Mouse (Mus musculus): Measurements from ENCODE around the gene Kdm2b. TPM values are rescaled to one million over a fixed set of nuclear protein-coding genes. Genes with fewer than 3 reads are reported as not detected.
A peak's percentile ranks its signal among the peaks of the same experiment; 100 is the strongest.

Kdm2b gene
- polyA plus RNA-seq, 1 experiment from 2014 or later = 33.2 TPM

DNA sequence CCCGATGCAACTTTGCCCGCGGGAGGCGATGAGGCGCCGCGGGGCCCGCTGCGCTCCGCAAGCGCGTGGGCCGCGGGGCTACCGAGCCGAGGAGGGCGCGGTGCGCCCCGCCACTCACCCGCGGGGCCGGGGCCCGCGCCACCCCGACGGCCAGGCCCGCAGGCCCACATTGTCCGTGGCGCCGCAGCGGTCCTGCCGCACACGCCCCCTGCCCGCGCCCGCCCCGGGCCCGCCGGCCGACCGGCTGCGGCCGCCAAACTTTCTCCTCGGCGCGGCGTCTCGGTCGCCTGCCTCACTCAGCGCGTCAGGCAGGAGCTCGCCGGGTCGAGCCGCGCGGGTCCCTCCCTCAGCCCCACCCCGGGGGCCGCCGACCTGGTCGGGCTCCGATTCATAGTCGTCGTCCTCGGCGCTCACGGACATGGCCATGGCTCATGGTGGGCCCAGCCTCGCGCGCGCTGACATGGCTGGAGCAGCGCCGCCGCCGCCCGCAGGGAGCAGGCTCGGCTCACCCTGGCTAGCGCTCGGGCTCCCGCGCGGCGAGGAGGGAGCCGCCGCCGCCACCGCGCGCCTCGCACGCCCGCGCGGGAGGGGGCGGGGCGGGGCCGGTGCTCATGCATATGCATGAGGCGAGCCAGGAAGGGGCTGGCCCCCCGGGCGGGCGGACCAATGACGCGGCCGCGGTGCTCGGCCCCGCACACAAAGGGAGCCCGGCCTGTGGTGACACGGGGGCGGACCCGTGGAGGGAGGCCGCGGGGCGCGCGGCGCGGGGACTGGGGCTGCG lies 89.7 kb downstream of the Kdm2b start:
- Histone ChIP-seq H3K4me3 (replicated peaks; ENCODE audit: low read length) (peak overlapping the region; percentile 83), H3K27me3 (ENCODE audit: control insufficient read depth, insufficient read depth, low read length) (no peaks in the 10 kb centered on the region), H3K27ac (ENCODE audit: low read length) (peak overlapping the region; percentile 91), H3K9ac (ENCODE audit: low read length) (peak overlapping the region; percentile 89), H3K9me3 (replicated peaks; ENCODE audit: control insufficient read depth, low read length) (no peaks in the 10 kb centered on the region), H3K4me1 (ENCODE audit: control insufficient read depth, insufficient read depth, low read length) (peaks cover 12% of the 10 kb centered on the region), H3K36me3 (ENCODE audit: control insufficient read depth, insufficient read depth, low read length) (no peaks in the 10 kb centered on the region), H3K4me2 (ENCODE audit: low read depth, low read length) (peak overlapping the region; percentile 85)
- under 1% methylated on average over 101 of the region's 120 CpGs for WGBS
- peak; percentile 98 for ATAC-seq (ENCODE audit: insufficient read depth, low FRiP score)

DNA sequence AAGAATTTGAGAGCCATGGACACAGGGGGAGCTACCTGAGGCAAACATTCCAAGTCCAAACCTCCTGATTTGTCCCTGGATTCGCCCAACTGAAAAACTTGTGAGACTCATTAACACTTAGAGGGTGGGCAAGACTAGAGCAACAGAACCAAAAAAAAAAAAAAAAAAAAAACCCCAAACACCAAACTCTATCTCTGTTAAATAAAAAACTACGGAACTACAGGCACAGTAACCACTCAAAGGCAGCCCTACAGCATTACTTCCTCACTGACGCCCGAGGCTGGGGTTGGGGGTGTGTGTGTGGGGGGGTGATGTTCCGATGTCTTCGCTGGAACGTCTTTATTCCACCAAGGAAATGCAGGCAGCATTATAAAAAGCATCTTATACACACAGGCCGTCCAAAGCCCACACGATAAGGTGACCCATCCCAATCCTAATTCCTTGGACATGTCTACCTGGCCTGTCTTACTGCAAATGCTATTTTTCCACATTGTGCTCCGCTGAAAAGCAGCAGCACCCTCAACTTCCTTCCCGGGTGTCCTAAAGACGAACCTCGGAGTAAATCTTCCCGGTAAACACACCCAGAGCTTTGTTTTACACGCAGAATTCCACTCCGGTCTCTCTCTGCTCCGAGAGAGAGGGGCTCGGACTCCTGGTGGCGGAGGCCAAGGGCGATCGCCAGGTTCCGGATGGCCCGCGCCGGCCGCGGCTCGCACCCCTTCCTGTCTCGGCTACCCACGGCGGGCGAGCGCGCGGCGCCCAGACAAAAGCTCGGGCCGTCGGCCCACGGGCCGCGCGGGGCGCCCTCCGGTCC lies 90.5 kb downstream of the Kdm2b start:
- peak overlapping the region; percentile 85 for H3K4me2 ChIP-seq (ENCODE audit: low read depth, low read length)
- no peaks in the 10 kb centered on the region for H3K9me3 ChIP-seq (replicated peaks; ENCODE audit: control insufficient read depth, low read length)
- peak overlapping the region; percentile 89 for H3K9ac ChIP-seq (ENCODE audit: low read length)
- 2% methylated on average over 36 of the region's 45 CpGs for WGBS
- no peaks in the 10 kb centered on the region for H3K27me3 ChIP-seq (ENCODE audit: control insufficient read depth, insufficient read depth, low read length)
- H3K27ac ChIP-seq (ENCODE audit: low read length) = peak overlapping the region; percentile 91; the same call in 1 of the 2 replicates
- no peak for ATAC-seq (ENCODE audit: insufficient read depth, low FRiP score)
- peak overlapping the region; percentile 83 for H3K4me3 ChIP-seq (replicated peaks; ENCODE audit: low read length)
- H3K36me3 ChIP-seq (ENCODE audit: control insufficient read depth, insufficient read depth, low read length) = no peaks in the 10 kb centered on the region
- peaks cover 12% of the 10 kb centered on the region for H3K4me1 ChIP-seq (ENCODE audit: control insufficient read depth, insufficient read depth, low read length)

DNA sequence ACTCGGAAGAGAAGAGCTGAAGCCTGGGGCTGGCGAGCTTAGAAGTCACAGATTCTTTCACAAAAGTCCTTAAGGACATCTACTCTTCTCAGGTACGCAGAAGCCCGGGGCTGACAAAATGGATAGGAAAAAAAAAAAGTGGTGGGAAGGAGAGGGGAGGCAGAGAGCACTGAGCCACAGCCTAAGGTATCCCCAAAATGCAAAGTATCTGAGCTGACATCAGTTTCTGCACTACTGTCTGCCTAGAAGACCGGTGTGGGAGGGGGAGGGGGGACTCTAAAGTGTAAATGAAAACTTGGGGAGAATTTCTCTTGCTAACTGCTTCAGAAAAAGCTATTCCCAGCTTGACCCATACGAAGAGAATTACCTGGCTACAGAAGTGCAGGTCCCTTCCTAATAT lies 91.5 kb downstream of the Kdm2b start:
- Histone ChIP-seq H3K36me3 (ENCODE audit: control insufficient read depth, insufficient read depth, low read length) (no peaks in the 10 kb centered on the region), H3K9me3 (replicated peaks; ENCODE audit: control insufficient read depth, low read length) (no peaks in the 10 kb centered on the region), H3K4me1 (ENCODE audit: control insufficient read depth, insufficient read depth, low read length) (peaks cover 12% of the 10 kb centered on the region), H3K27ac (ENCODE audit: low read length) (no peak overlapping the region), H3K4me2 (ENCODE audit: low read depth, low read length) (no peak overlapping the region), H3K9ac (ENCODE audit: low read length) (no peak overlapping the region), H3K4me3 (replicated peaks; ENCODE audit: low read length) (no peak overlapping the region), H3K27me3 (ENCODE audit: control insufficient read depth, insufficient read depth, low read length) (no peaks in the 10 kb centered on the region)
- no peak for ATAC-seq (ENCODE audit: insufficient read depth, low FRiP score)
- 82% methylated on average over 6 of the region's 6 CpGs for WGBS

DNA sequence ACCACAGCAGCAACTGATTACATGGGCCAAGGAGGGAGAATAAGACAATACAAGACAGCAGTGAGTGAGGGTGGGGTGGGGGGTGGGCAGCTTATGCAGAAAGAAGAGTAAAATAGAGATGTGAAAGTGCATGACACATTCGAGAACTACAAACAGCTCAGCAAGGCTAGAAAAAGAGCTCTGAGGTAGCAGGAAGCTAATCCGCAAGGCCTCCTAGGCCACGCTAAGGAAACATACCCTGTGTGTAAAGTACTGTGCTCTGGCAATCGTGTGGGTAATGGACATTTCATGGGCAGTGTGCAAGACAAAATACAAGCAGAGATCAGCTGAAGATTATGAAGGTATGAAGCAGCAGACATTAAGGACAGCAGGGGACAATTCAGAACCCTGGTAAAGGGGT lies 94.8 kb downstream of the Kdm2b start:
- ATAC-seq (ENCODE audit: insufficient read depth, low FRiP score) = no peak
- Histone ChIP-seq H3K4me3 (replicated peaks; ENCODE audit: low read length) (no peak overlapping the region), H3K36me3 (ENCODE audit: control insufficient read depth, insufficient read depth, low read length) (no peaks in the 10 kb centered on the region), H3K4me1 (ENCODE audit: control insufficient read depth, insufficient read depth, low read length) (peaks cover 12% of the 10 kb centered on the region), H3K9me3 (replicated peaks; ENCODE audit: control insufficient read depth, low read length) (no peaks in the 10 kb centered on the region), H3K4me2 (ENCODE audit: low read depth, low read length) (no peak overlapping the region), H3K9ac (ENCODE audit: low read length) (0 out of 2 replicates have a peak overlapping the region, but pooled peaks have one; percentile 0), H3K27ac (ENCODE audit: low read length) (no peak overlapping the region), H3K27me3 (ENCODE audit: control insufficient read depth, insufficient read depth, low read length) (no peaks in the 10 kb centered on the region)
- WGBS = 66% methylated on average over 4 of the region's 4 CpGs

DNA sequence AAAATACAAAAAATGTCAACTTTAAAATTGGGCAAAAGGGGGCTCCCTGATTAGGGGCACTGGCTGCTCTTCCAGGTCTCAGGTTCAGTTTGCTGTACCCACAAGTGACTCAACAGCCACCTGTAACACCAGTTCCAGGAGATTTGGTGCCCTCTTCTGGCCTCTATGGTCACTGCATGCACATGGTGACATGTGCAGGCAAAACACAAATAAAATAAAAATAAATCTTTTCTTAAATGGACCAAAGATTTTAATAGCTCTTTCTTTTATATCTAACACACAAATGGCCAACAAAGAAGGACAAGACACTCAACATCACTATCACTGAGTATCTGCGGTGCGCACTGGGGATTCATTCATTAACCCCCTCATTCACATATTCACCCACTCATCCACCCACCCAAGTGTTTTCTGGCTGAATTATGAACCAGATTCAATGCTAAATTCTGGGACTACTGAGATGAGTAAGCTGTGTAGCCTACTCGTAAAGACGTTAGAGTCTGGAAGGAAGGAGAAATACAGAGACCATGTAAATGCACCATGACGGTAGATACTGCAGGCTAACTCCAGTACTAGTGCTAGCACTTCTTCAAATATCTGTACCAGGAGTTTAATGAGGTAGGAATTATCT lies 95.5 kb downstream of the Kdm2b start:
- Histone ChIP-seq H3K9ac (ENCODE audit: low read length) (no peak overlapping the region), H3K27ac (ENCODE audit: low read length) (no peak overlapping the region), H3K4me3 (replicated peaks; ENCODE audit: low read length) (no peak overlapping the region), H3K27me3 (ENCODE audit: control insufficient read depth, insufficient read depth, low read length) (no peaks in the 10 kb centered on the region), H3K36me3 (ENCODE audit: control insufficient read depth, insufficient read depth, low read length) (no peaks in the 10 kb centered on the region), H3K9me3 (replicated peaks; ENCODE audit: control insufficient read depth, low read length) (no peaks in the 10 kb centered on the region), H3K4me2 (ENCODE audit: low read depth, low read length) (no peak overlapping the region), H3K4me1 (ENCODE audit: control insufficient read depth, insufficient read depth, low read length) (peaks cover 12% of the 10 kb centered on the region)
- ATAC-seq (ENCODE audit: insufficient read depth, low FRiP score) = no peak
- 90% methylated on average over 5 of the region's 5 CpGs for WGBS

DNA sequence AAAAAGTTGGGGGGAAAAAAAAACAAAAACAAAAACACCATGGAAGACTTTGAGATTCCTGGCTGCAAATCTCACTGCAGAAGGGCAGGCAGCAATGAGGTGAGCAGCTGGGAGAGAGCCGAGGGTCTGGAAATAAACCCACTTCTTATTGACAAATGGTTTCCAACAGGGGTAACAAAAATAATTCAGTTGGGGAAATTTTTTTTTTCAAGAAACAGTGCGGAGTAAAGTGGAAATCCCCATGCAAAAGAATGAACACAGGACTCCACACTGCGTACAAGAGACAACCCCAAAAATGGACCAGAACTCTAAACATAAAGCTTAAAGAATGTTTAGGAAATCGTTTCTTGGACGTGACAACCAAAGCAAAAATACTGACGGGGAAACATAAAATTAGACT lies 96.4 kb downstream of the Kdm2b start:
- no peaks in the 10 kb centered on the region for H3K9me3 ChIP-seq (replicated peaks; ENCODE audit: control insufficient read depth, low read length)
- WGBS = 81% methylated on average over 6 of the region's 6 CpGs

DNA sequence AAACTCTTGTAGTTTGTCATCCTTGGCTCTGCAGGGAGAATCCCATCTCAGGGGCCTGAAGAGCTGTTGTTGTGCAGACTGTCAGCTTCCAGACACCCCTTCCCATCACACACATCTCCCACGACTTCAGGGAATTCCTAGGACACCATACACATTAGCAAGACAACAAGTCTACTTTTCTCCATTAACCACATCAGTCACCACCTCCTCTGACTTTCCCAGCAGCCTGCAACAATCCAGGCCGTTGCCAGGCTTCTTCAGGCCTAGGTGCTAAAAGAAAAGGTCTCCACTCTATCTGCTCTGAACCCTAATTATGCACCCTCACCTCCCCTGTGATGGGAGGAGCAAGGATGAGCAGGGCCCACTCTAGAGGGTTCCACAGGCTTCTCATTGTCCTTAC lies 99.2 kb downstream of the Kdm2b start:
- no peak overlapping the region for H3K9ac ChIP-seq (ENCODE audit: low read length)
- no peaks in the 10 kb centered on the region for H3K36me3 ChIP-seq (ENCODE audit: control insufficient read depth, insufficient read depth, low read length)
- 49% methylated on average over 2 of the region's 2 CpGs for WGBS
- H3K4me2 ChIP-seq (ENCODE audit: low read depth, low read length) = no peak overlapping the region
- no peaks in the 10 kb centered on the region for H3K9me3 ChIP-seq (replicated peaks; ENCODE audit: control insufficient read depth, low read length)
- no peak overlapping the region for H3K4me3 ChIP-seq (replicated peaks; ENCODE audit: low read length)
- H3K27ac ChIP-seq (ENCODE audit: low read length) = no peak overlapping the region
- no peaks in the 10 kb centered on the region for H3K27me3 ChIP-seq (ENCODE audit: control insufficient read depth, insufficient read depth, low read length)
- no peak for ATAC-seq (ENCODE audit: insufficient read depth, low FRiP score)
- H3K4me1 ChIP-seq (ENCODE audit: control insufficient read depth, insufficient read depth, low read length) = no peaks in the 10 kb centered on the region

More for the DNA sequence above, 96.4 kb downstream of the Kdm2b start:
- Histone ChIP-seq H3K36me3 (ENCODE audit: control insufficient read depth, insufficient read depth, low read length) (no peaks in the 10 kb centered on the region), H3K4me1 (ENCODE audit: control insufficient read depth, insufficient read depth, low read length) (peaks cover 5% of the 10 kb centered on the region; the same call in 1 of the 2 replicates), H3K4me2 (ENCODE audit: low read depth, low read length) (no peak overlapping the region), H3K27me3 (ENCODE audit: control insufficient read depth, insufficient read depth, low read length) (no peaks in the 10 kb centered on the region), H3K4me3 (replicated peaks; ENCODE audit: low read length) (no peak overlapping the region), H3K9ac (ENCODE audit: low read length) (no peak overlapping the region), H3K27ac (ENCODE audit: low read length) (no peak overlapping the region)
- ATAC-seq (ENCODE audit: insufficient read depth, low FRiP score) = no peak

DNA sequence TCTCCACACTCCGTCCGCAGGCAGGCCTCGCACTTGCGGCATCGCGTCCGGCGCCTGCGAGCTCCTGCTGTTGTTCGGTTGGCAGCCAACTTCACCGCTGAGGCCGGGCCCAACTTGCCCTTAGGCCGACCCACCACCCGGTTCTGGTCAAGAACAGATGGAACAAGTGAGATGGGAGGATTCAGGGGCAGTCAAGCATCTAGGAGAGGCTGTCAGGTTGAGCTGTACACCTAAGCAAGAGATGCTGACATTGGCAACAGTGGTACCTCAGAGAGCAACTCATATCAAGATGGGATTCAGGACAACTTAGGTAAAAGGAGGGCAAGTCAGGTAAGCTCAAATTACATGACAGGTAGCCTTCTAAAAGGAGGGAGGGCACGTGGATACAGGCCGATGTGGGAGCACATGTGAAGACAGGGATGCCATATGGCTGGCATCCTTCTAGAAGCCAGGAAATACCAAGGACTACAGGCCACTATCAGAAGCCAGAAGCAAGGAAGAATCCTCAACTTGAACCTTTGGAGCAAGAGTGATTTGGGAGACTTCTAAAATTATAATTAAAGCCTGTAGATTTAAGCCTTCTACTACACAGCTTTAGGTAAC lies 100.9 kb downstream of the Kdm2b start:
- H3K27ac ChIP-seq (ENCODE audit: low read length) = no peak overlapping the region
- H3K9me3 ChIP-seq (replicated peaks; ENCODE audit: control insufficient read depth, low read length) = no peaks in the 10 kb centered on the region
- H3K4me1 ChIP-seq (ENCODE audit: control insufficient read depth, insufficient read depth, low read length) = no peaks in the 10 kb centered on the region
- WGBS = 95% methylated on average over 16 of the region's 16 CpGs
- H3K27me3 ChIP-seq (ENCODE audit: control insufficient read depth, insufficient read depth, low read length) = no peaks in the 10 kb centered on the region
- no peak for ATAC-seq (ENCODE audit: insufficient read depth, low FRiP score)
- no peak overlapping the region for H3K4me3 ChIP-seq (replicated peaks; ENCODE audit: low read length)
- no peak overlapping the region for H3K9ac ChIP-seq (ENCODE audit: low read length)
- no peaks in the 10 kb centered on the region for H3K36me3 ChIP-seq (ENCODE audit: control insufficient read depth, insufficient read depth, low read length)
- no peak overlapping the region for H3K4me2 ChIP-seq (ENCODE audit: low read depth, low read length)
